Comparison of ENCODE assay signal across 16 mouse cellular contexts in genomic region chr4:33901659-33902058, GRCm38 (mm10). TPM values are rescaled to one million over a fixed set of nuclear protein-coding genes. Genes with fewer than 3 reads are reported as not detected.
"Had no signal": no experiment of that assay in that cellular context is flagged by ENCODE, and none has a peak within 500 bp of the region (broad histone marks: within the 10 kb centered on the region; RNA-seq: fewer than 3 reads in every experiment).

No protein-coding gene starts in this region.

- H3K4me2 ChIP-seq: liver, embryonic 11.5 days; liver, embryonic 15.5 days; midbrain, embryonic 13.5 days; neural tube, embryonic 13.5 days; stomach, embryonic 15.5 days had no signal

- H3K27ac ChIP-seq: kidney, postnatal 0 days; layer of hippocampus, adult 2 months; limb, embryonic 10.5 days; liver, embryonic 15.5 days; midbrain, embryonic 13.5 days; neural tube, embryonic 13.5 days; stomach, embryonic 15.5 days had no signal

- H3K9ac ChIP-seq: liver, embryonic 15.5 days; midbrain, embryonic 13.5 days; neural tube, embryonic 13.5 days; stomach, embryonic 15.5 days had no signal

- H3K4me1 ChIP-seq: limb, embryonic 10.5 days; liver, embryonic 15.5 days; midbrain, embryonic 13.5 days; neural tube, embryonic 13.5 days; stomach, embryonic 15.5 days had no signal

- H3K9me3 ChIP-seq: limb, embryonic 10.5 days; liver, embryonic 15.5 days; midbrain, embryonic 13.5 days; neural tube, embryonic 13.5 days; stomach, embryonic 15.5 days had no signal

- H3K4me3 ChIP-seq: layer of hippocampus, adult 2 months; limb, embryonic 10.5 days; liver, embryonic 15.5 days; midbrain, embryonic 13.5 days; neural tube, embryonic 13.5 days; stomach, embryonic 15.5 days had no signal

- DNase-seq: kidney, postnatal 36 days; lung, adult 2 months; lung, postnatal 36 days; retina, postnatal 1 day; right cerebral cortex, postnatal 14 days; thymus, postnatal 4 days had no signal

- H3K36me3 ChIP-seq: limb, embryonic 10.5 days; liver, embryonic 15.5 days; midbrain, embryonic 13.5 days; neural tube, embryonic 13.5 days; stomach, embryonic 15.5 days had no signal

- ATAC-seq: lung, postnatal 0 days; midbrain, embryonic 13.5 days had no signal

- H3K27me3 ChIP-seq: liver, embryonic 15.5 days; midbrain, embryonic 13.5 days; neural tube, embryonic 13.5 days; stomach, embryonic 15.5 days had no signal

RNA-seq across cellular contexts. Expression of gene Cnr1, which starts 22.7 kb away (rescaled TPM):
- total RNA-seq: megakaryocyte progenitor cell, adult 5-6 weeks had no signal
